Mouse (Mus musculus) liver, embryonic 11.5 days (tissue): ENCODE data around the gene Wdr6. TPM values are rescaled to one million over a fixed set of nuclear protein-coding genes. Genes with fewer than 3 reads are reported as not detected.

ENCODE experiments used
- microRNA counts: library from miRNA; unstranded; fragments of <30 nt; microRNA quantifications from one replicate; lab custom pipeline; 2015
- microRNA-seq: library from miRNA; unstranded; fragments of <30 nt; microRNA quantifications from one replicate; pipeline ENCODE4, GENCODE M21; 2017; ENCODE audit warnings: borderline number of aligned reads
- polyA plus RNA-seq: library from polyadenylated mRNA; unstranded; fragments of >200 nt; fragmentation: Nextera tagmentation; extraction: Ambion mirVana; gene quantifications from 2 replicates; pipeline ENCODE4 v1.2.1, GENCODE M21; 2014

Gene Wdr6
- polyA plus RNA-seq, 1 experiment from 2014 or later: 51.8 TPM

MicroRNAs within 50 kb of the gene (microRNA counts, 519-probe panel; counts per million panel counts)
- 5,911 counts per million, percentile 63 among the panel's probes with 10 or more counts for microRNA mmu-miR-191 (lab: Ali Mortazavi, UCI)
- 4,380 counts per million, percentile 28 among the panel's probes with 10 or more counts for microRNA mmu-miR-425 (lab: Ali Mortazavi, UCI)

Small RNAs within 50 kb of the gene (microRNA-seq; reads per million reads assigned to microRNA genes)
- gene Gm24083 (not detected), gene Mir191 (not detected), gene Mir425 (9,606 reads per million, percentile 93 among the genes with 10 or more reads in this experiment)

Other genes with a start within 250 kb of the Wdr6 start
- gene Gpx1, start 239.8 kb downstream of the Wdr6 start, polyA plus RNA-seq: 2,990 and 3,052 TPM in 2 replicates
- 114 and 122 TPM in 2 replicates for gene Usp4, start 230.9 kb downstream of the Wdr6 start, polyA plus RNA-seq
- 0.81 and 1.3 TPM in 2 replicates for gene 1700102P08Rik, start 185.9 kb downstream of the Wdr6 start, polyA plus RNA-seq
- gene Ccdc36, start 150.3 kb downstream of the Wdr6 start, polyA plus RNA-seq: 0.82 and 0.88 TPM in 2 replicates
- not detected in 2 replicates for gene BC048562, start 142.3 kb downstream of the Wdr6 start, polyA plus RNA-seq
- 48.6 and 51.1 TPM in 2 replicates for gene Ccdc71, start 118.2 kb downstream of the Wdr6 start, polyA plus RNA-seq
- gene Klhdc8b, start 117.2 kb downstream of the Wdr6 start, polyA plus RNA-seq: 24.2 and 26.8 TPM in 2 replicates
- gene Lamb2, start 99.0 kb downstream of the Wdr6 start, polyA plus RNA-seq: 14.8 and 18.7 TPM in 2 replicates
- 57.5 and 66.8 TPM in 2 replicates for gene Usp19, start 88.1 kb downstream of the Wdr6 start, polyA plus RNA-seq
- gene Qars, start 71.0 kb downstream of the Wdr6 start, polyA plus RNA-seq: 120 and 122 TPM in 2 replicates
- gene Qrich1, start 61.9 kb downstream of the Wdr6 start, polyA plus RNA-seq: 106 and 116 TPM in 2 replicates
- gene Impdh2, start 18.5 kb downstream of the Wdr6 start, polyA plus RNA-seq: 285 and 298 TPM in 2 replicates
- gene Ndufaf3, start 11.3 kb downstream of the Wdr6 start, polyA plus RNA-seq: 45.9 and 46.2 TPM in 2 replicates
- gene Dalrd3, start 8.9 kb downstream of the Wdr6 start, polyA plus RNA-seq: 102 and 106 TPM in 2 replicates
- gene P4htm, start 18.9 kb upstream of the Wdr6 start, polyA plus RNA-seq: 2.1 and 2.5 TPM in 2 replicates
- 47.7 and 54.2 TPM in 2 replicates for gene Arih2, start 70.6 kb upstream of the Wdr6 start, polyA plus RNA-seq
- 25.0 and 30.0 TPM in 2 replicates for gene Slc25a20, start 83.3 kb upstream of the Wdr6 start, polyA plus RNA-seq
- gene Prkar2a, start 110.6 kb upstream of the Wdr6 start, polyA plus RNA-seq: 23.8 and 26.2 TPM in 2 replicates
- 31.8 and 37.5 TPM in 2 replicates for gene Ip6k2, start 205.1 kb upstream of the Wdr6 start, polyA plus RNA-seq
- 8.8 and 16.2 TPM in 2 replicates for gene Nckipsd, start 229.6 kb upstream of the Wdr6 start, polyA plus RNA-seq
- 0.08 and 0.22 TPM in 2 replicates for gene Celsr3, start 247.6 kb upstream of the Wdr6 start, polyA plus RNA-seq